Mouse (Mus musculus) CH12.LX (cell line): ENCODE measurements around the gene Mrps18b. TPM values are rescaled to one million over a fixed set of nuclear protein-coding genes. Genes with fewer than 3 reads are reported as not detected.
A peak's percentile ranks its signal among the peaks of the same experiment; 100 is the strongest.

ENCODE experiments used
- DNase-seq: peaks from one replicate; pipeline ENCODE4 v3.0.0-alpha.2; 2013; ENCODE audit errors: extremely low read depth
- H3K27ac ChIP-seq: 2 replicates; pipeline ENCODE4 v1.5.1; 2012; ENCODE audit warnings: low read depth, mild to moderate bottlenecking, control low read depth, moderate library complexity; ENCODE audit not compliant: insufficient read depth
- H3K27me3 ChIP-seq: replicated peaks from 2 replicates; pipeline ENCODE3; 2012; ENCODE audit warnings: inconsistent platforms
- H3K36me3 ChIP-seq, 2 experiments: replicated peaks in 1 of 2; 2 replicates each; pipeline versions ENCODE3 to v1.6.1; 2012; ENCODE audit warnings: inconsistent platforms in 1 of 2, low read length in 1 of 2, mild to moderate bottlenecking in 1 of 2, mixed read lengths in 1 of 2, moderate library complexity in 1 of 2; ENCODE audit not compliant: control insufficient read depth in 1 of 2, insufficient read depth in 1 of 2
- H3K4me1 ChIP-seq, 2 experiments: 2 replicates each; pipeline ENCODE4 v1.6.1; 2012; ENCODE audit warnings: inconsistent platforms in 1 of 2, moderate library complexity in 1 of 2; ENCODE audit not compliant: insufficient read depth in 2 of 2, control insufficient read depth in 1 of 2
- H3K4me2 ChIP-seq: 2 replicates; pipeline ENCODE4 v1.6.1; 2012; ENCODE audit warnings: low read depth, mild to moderate bottlenecking, control low read depth; ENCODE audit not compliant: poor library complexity, insufficient read depth, severe bottlenecking
- H3K4me3 ChIP-seq, 3 experiments: fragments of 150-350 bp in 1 of 3; sonication (generic) in 1 of 3; replicated peaks in 1 of 3; 2 replicates each; pipeline versions ENCODE3 to v1.5.1; 2011 to 2012; ENCODE audit warnings: low read depth in 2 of 3, low read length in 2 of 3, mild to moderate bottlenecking in 2 of 3, moderate library complexity in 2 of 3, control low read depth in 1 of 3, improper control_type of control experiment in 1 of 3, inconsistent platforms in 1 of 3, mixed read lengths in 1 of 3; ENCODE audit not compliant: poor library complexity in 1 of 3
- H3K79me2 ChIP-seq: replicated peaks from 2 replicates; pipeline ENCODE4 v1.6.1; 2012; ENCODE audit warnings: mild to moderate bottlenecking, moderate library complexity; ENCODE audit not compliant: control insufficient read depth, poor library complexity, insufficient read depth, severe bottlenecking; ENCODE audit errors: extremely low read depth
- H3K9ac ChIP-seq: 2 replicates; pipeline ENCODE4 v1.6.1; 2012; ENCODE audit warnings: low read depth, mild to moderate bottlenecking, control low read depth, moderate library complexity; ENCODE audit not compliant: insufficient read depth
- H3K9me3 ChIP-seq: replicated peaks from 2 replicates; pipeline ENCODE3; 2012; ENCODE audit warnings: low read length, inconsistent platforms, mixed read lengths
- CHD2 ChIP-seq: IDR thresholded peaks from 2 replicates; pipeline ENCODE4 v1.6.1; 2011; ENCODE audit warnings: low read length, improper control_type of control experiment
- ETS1 ChIP-seq: conservative IDR thresholded peaks from 2 replicates; pipeline ENCODE4 v1.6.1; 2012; ENCODE audit warnings: low read depth, mild to moderate bottlenecking, inconsistent platforms, low read length, improper control_type of control experiment, moderate library complexity
- JUN ChIP-seq: IDR thresholded peaks from 2 replicates; pipeline ENCODE4 v1.6.1; 2011; ENCODE audit warnings: low read depth, mild to moderate bottlenecking, low read length, improper control_type of control experiment, moderate library complexity; ENCODE audit not compliant: insufficient read depth
- JUND ChIP-seq: conservative IDR thresholded peaks from 2 replicates; pipeline ENCODE4 v1.6.1; 2011; ENCODE audit warnings: low read depth, low read length, improper control_type of control experiment
- MAFK ChIP-seq: IDR thresholded peaks from 2 replicates; pipeline ENCODE4 v1.6.1; 2011; ENCODE audit warnings: low read length, improper control_type of control experiment; ENCODE audit not compliant: insufficient replicate concordance
- MAZ ChIP-seq: IDR thresholded peaks from 2 replicates; pipeline ENCODE4 v1.6.1; 2012; ENCODE audit warnings: low read depth, mild to moderate bottlenecking, inconsistent platforms, low read length, improper control_type of control experiment, moderate library complexity
- MEF2A ChIP-seq: IDR thresholded peaks from 2 replicates; pipeline ENCODE4 v1.6.1; 2014; ENCODE audit warnings: low read depth, mild to moderate bottlenecking, inconsistent platforms, low read length, improper control_type of control experiment, borderline replicate concordance
- MYC ChIP-seq: IDR thresholded peaks from 2 replicates; pipeline ENCODE4 v1.6.1; 2011; ENCODE audit warnings: low read depth, mild to moderate bottlenecking, improper control_type of control experiment, low read length
- PAX5 ChIP-seq: IDR thresholded peaks from 2 replicates; pipeline ENCODE4 v1.6.1; 2012; ENCODE audit warnings: low read length, inconsistent platforms, mixed read lengths
- POLR2AphosphoS2 ChIP-seq: IDR thresholded peaks from 2 replicates; pipeline ENCODE4 v1.6.1; 2011; ENCODE audit warnings: low read depth, low read length, improper control_type of control experiment
- RAD21 ChIP-seq: IDR thresholded peaks from 2 replicates; pipeline ENCODE4 v1.6.1; 2011; ENCODE audit warnings: low read depth, mild to moderate bottlenecking, low read length, improper control_type of control experiment, moderate library complexity
- SMC3 ChIP-seq: IDR thresholded peaks from 2 replicates; pipeline ENCODE4 v1.6.1; 2011; ENCODE audit warnings: low read depth, low read length, improper control_type of control experiment
- TBP ChIP-seq: conservative IDR thresholded peaks from 2 replicates; pipeline ENCODE4 v1.6.1; 2011; ENCODE audit warnings: low read depth, low read length, improper control_type of control experiment
- TCF12 ChIP-seq: IDR thresholded peaks from 2 replicates; pipeline ENCODE4 v1.6.1; 2014; ENCODE audit warnings: low read depth, mild to moderate bottlenecking, inconsistent platforms, low read length, improper control_type of control experiment
- USF2 ChIP-seq: conservative IDR thresholded peaks from 2 replicates; pipeline ENCODE4 v1.6.1; 2011; ENCODE audit warnings: low read depth, low read length, improper control_type of control experiment
- ZC3H11A ChIP-seq: IDR thresholded peaks from 2 replicates; pipeline ENCODE4 v1.6.1; 2012; ENCODE audit warnings: low read depth, mild to moderate bottlenecking, inconsistent platforms, low read length, improper control_type of control experiment
- ZMIZ1 ChIP-seq: IDR thresholded peaks from 2 replicates; pipeline ENCODE4 v1.6.1; 2012; ENCODE audit warnings: low read depth, mild to moderate bottlenecking, inconsistent platforms, low read length, improper control_type of control experiment
- dilution Hi-C: fragments of 300-500 bp; cut with MboI; formaldehyde crosslinking; loops from 2 replicates; pipeline ENCODE4 v1.14.3; 2020; ENCODE audit warnings: low sequenced_read_pairs; ENCODE audit not compliant: extremely low pct_unique_long_range_greater_than_20kb, extremely low pct_ligation_motif_present
- in situ Hi-C: fragments of 300-500 bp; cut with MboI; formaldehyde crosslinking; loops from 3 replicates; pipeline ENCODE4 v1.14.3; 2019; ENCODE audit warnings: low sequenced_read_pairs, low pct_ligation_motif_present, low pct_unique_long_range_greater_than_20kb, mixed read lengths
- polyA plus RNA-seq: library from polyadenylated mRNA; unstranded; fragments of >175 nt; gene quantifications from 2 replicates; pipeline ENCODE4 v1.2.1, GENCODE M21; 2012; ENCODE audit warnings: low read depth; ENCODE audit not compliant: insufficient read length
- total RNA-seq, 2 experiments: library from RNA; depleted of rRNA; stranded (reverse); fragments of 300-350 nt in 1 of 2; fragments of >200 nt in 1 of 2; gene quantifications; 2 replicates each; pipeline ENCODE4 v1.2.3; 2012 to 2014

Mrps18b gene
- total and polyA plus RNA-seq, 3 experiments: 108 to 172 (median 148) TPM

DNA sequence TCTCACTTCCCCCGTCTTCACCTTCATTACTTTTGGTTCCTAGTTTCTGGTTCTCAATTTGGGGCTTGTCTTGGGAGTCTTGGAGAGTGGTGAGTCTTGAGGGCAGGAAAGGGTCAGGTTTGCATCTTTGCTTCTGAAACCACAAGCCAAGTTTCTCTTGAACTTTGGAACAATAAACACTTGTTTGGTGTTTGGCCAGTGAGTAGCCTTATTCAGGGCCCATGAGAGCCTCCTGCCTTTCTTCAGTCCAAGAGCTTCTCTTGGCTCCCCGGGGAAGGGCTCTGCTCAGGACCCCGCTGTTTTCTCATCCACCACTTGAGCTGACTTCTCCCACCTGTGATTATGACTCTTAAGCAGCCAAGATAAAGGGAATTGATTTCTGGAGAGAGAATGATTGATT is 6.4 kb upstream of the Mrps18b start:
- Histone ChIP-seq H3K27ac (no peak overlapping the region), H3K36me3 (peaks cover 46 to 79% of the 10 kb centered on the region in 2 experiments), H3K9me3 (no peaks in the 10 kb centered on the region), H3K9ac (no peak overlapping the region), H3K79me2 (peaks cover 20% of the 10 kb centered on the region), H3K4me3 (no peak overlapping the region), H3K4me2 (no peak overlapping the region), H3K4me1 (peaks cover 6 to 47% of the 10 kb centered on the region in 2 experiments; a peak in 3 of 4 replicates), H3K27me3 (no peaks in the 10 kb centered on the region)
- in situ Hi-C loops: no loop called here
- no peak for DNase-seq
- TF ChIP-seq TCF12: no peak
- TF ChIP-seq USF2: no peak
- TF ChIP-seq RAD21: no peak
- TF ChIP-seq SMC3: no peak
- TF ChIP-seq MEF2A: no peak
- no peak for TF ChIP-seq TBP
- no peak for TF ChIP-seq MAFK
- no peak for TF ChIP-seq POLR2AphosphoS2
- TF ChIP-seq ZC3H11A: no peak
- TF ChIP-seq JUND: no peak
- TF ChIP-seq MYC: no peak
- TF ChIP-seq MAZ: no peak
- TF ChIP-seq JUN: no peak
- no peak for TF ChIP-seq ZMIZ1
- no peak for TF ChIP-seq PAX5
- no peak for TF ChIP-seq ETS1
- dilution Hi-C loops: no loop called here

DNA sequence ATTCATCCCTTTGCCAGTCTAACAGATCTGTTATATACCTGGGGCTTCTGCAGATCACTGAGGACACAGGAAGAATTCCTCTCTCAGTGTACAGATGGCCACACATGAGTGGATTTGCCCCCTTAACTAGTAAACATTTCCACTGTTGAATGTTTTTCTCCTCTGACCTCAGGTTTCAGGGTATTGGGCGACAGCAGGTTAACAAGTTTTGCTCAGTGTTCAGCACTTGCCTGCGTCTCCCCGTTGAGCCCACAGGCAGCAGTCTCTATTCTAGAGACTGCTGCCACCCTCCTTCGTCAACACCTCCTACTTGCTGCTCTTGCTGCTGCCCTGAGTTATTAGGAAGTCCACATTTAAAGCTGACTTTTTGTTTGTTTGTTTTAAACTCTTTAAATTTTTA is 5.5 kb upstream of the Mrps18b start:
- dilution Hi-C loops: no loop called here
- Histone ChIP-seq H3K79me2 (peaks cover 27% of the 10 kb centered on the region), H3K9me3 (no peaks in the 10 kb centered on the region), H3K4me1 (peaks cover 6 to 47% of the 10 kb centered on the region in 2 experiments; a peak in 3 of 4 replicates)
- TF ChIP-seq CHD2 (no peak), MYC (0 out of 2 replicates have a peak, but pooled peaks have one; percentile 1)
- TF ChIP-seq, all 38 proteins: peak for 1
- H3K36me3 ChIP-seq: peaks cover 39 to 77% of the 10 kb centered on the region in 2 experiments
- no peak overlapping the region for H3K4me3 ChIP-seq
- no peak overlapping the region for H3K9ac ChIP-seq
- no peaks in the 10 kb centered on the region for H3K27me3 ChIP-seq
- in situ Hi-C loops: no loop called here
- H3K4me2 ChIP-seq: no peak overlapping the region
- no peak for DNase-seq
- H3K27ac ChIP-seq: no peak overlapping the region
